Mouse (Mus musculus): ENCODE data around the gene Atp5d.
A peak's percentile ranks its signal among the peaks of the same experiment; 100 is the strongest.

DNA sequence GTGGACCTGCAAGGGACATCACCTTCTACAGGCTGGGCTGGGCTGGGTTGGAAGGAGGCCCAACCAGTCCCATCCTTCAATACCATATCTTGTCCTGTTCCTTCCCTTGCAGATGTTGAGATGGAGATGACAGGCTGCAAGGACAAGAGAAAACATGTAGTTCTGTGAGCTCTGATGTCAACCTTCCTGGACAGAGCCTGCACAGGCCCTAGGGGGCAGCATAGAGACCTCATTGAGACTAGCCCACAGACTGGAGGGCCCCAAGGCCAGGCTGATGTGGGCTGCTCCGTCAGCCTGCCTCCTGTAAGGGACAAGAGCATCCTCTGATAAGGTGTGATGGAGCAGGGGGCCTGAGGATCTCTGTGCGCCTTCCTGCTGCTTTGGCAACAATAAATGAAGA lies 36.3 kb downstream of the Atp5d start:
- no peak for TF ChIP-seq POLR2A (IDR thresholded peaks at IDR 0.05; ENCODE audit: borderline replicate concordance, extremely low read depth, low read depth, low read length)
- TF ChIP-seq CTCF (IDR thresholded peaks at IDR 0.05; ENCODE audit: insufficient read depth, low read length), result peak; percentile 49; the same call in 1 of the 2 replicates

All from lung, adult 2 months (tissue).